Mouse (Mus musculus): ENCODE data around the gene Dmpk. TPM values are rescaled to one million over a fixed set of nuclear protein-coding genes. Genes with fewer than 3 reads are reported as not detected.

Dmpk gene
- polyA plus RNA-seq, 1 experiment from 2014 or later, result 10.2 TPM

DNA sequence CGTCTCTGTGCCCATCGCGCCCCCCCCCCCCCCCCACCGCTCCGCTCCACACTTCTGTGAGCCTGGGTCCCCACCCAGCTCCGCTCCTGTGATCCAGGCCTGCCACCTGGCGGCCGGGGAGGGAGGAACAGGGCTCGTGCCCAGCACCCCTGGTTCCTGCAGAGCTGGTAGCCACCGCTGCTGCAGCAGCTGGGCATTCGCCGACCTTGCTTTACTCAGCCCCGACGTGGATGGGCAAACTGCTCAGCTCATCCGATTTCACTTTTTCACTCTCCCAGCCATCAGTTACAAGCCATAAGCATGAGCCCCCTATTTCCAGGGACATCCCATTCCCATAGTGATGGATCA is 9.5 kb downstream of the Dmpk start:
- WGBS, result 0% methylated on average over 13 of the region's 15 CpGs
- Histone ChIP-seq H3K4me1 (replicated peaks) (peaks cover 68% of the 10 kb centered on the region), H3K36me3 (peaks cover 56% of the 10 kb centered on the region)

DNA sequence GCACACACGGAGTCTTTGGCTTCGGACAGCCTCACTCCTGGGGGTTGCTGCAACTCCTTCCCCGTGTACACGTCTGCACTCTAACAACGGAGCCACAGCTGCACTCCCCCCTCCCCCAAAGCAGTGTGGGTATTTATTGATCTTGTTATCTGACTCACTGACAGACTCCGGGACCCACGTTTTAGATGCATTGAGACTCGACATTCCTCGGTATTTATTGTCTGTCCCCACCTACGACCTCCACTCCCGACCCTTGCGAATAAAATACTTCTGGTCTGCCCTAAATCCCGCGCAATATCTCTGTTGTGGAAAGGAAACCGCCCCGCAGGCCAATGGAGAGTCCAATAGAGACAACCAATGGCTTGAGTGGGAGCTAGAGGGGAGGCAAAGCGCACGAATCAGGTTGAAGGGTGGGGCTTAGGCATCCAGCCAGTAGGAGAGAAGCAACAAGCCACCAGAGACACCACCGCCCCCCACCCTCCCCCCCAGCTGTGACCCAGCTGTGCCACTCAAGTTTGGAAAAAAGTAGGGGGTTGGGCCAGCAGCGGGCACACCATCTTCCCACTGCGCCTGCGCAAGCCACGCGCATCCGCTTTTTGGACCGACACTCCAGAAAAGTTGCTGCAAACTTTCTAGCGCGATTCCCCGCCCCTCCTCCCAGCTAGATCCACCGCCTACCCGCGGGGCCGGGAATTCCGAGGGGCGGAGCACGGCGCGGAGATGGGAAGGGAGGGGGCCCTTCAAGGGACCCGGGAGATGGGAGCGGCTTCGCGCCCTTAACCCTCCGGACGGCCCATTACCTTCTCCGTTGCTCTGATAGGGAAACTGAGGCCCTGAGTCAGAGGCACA is 10.1 kb downstream of the Dmpk start:
- Histone ChIP-seq H3K27me3 (ENCODE audit: insufficient read depth, poor library complexity, severe bottlenecking) (peaks cover 25% of the 10 kb centered on the region), H3K4me1 (replicated peaks) (peaks cover 68% of the 10 kb centered on the region), H3K36me3 (peaks cover 54% of the 10 kb centered on the region), H3K9me3 (no peaks in the 10 kb centered on the region), H3K4me3 (peak overlapping the region; percentile 79), H3K27ac (peak overlapping the region; percentile 98)
- DNase-seq (ENCODE audit: low spot score), result peak; percentile 99
- under 1% methylated on average over 45 of the region's 45 CpGs for whole genome bisulfite sequencing

More for the DNA sequence above, 9.5 kb downstream of the Dmpk start:
- Histone ChIP-seq H3K27me3 (ENCODE audit: insufficient read depth, poor library complexity, severe bottlenecking) (peaks cover 25% of the 10 kb centered on the region), H3K9me3 (no peaks in the 10 kb centered on the region), H3K4me3 (peak overlapping the region; percentile 79), H3K27ac (peak overlapping the region; percentile 98)
- peak; percentile 88 for DNase-seq (ENCODE audit: low spot score)

DNA sequence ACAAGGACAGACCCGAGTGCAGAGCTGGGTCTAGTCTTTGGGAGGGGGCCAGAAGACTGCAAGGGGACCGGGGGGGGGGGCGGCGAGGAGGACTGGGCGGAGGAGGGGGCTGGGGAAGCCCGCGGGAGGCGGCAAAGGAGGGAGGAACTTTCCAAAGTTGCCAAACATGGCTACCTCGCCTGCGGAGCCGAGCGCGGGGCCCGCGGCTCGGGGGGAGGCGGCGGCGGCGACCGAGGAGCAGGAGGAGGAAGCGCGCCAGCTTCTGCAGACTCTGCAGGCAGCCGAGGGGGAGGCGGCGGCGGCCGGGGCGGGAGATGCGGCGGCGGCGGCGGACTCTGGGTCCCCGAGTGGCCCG is 10.8 kb downstream of the Dmpk start, which contains the start of gene Six5:
TSS of gene Six5 (plus strand) at position 124 of the 355 bp plus-strand sequence.
- WGBS, result under 1% methylated on average over 30 of the region's 36 CpGs
- H3K4me3 ChIP-seq, result peak within 1 kb of the TSS; percentile 79
- H3K4me1 ChIP-seq (replicated peaks), result peaks cover 68% of the 10 kb centered on the region
- H3K27ac ChIP-seq, result peak within 1 kb of the TSS; percentile 98
- H3K27me3 ChIP-seq (ENCODE audit: insufficient read depth, poor library complexity, severe bottlenecking), result peaks cover 25% of the 10 kb centered on the region
- H3K9me3 ChIP-seq, result no peaks in the 10 kb centered on the region
- H3K36me3 ChIP-seq, result peaks cover 47% of the 10 kb centered on the region
- no peak for DNase-seq (ENCODE audit: low spot score)

DNA sequence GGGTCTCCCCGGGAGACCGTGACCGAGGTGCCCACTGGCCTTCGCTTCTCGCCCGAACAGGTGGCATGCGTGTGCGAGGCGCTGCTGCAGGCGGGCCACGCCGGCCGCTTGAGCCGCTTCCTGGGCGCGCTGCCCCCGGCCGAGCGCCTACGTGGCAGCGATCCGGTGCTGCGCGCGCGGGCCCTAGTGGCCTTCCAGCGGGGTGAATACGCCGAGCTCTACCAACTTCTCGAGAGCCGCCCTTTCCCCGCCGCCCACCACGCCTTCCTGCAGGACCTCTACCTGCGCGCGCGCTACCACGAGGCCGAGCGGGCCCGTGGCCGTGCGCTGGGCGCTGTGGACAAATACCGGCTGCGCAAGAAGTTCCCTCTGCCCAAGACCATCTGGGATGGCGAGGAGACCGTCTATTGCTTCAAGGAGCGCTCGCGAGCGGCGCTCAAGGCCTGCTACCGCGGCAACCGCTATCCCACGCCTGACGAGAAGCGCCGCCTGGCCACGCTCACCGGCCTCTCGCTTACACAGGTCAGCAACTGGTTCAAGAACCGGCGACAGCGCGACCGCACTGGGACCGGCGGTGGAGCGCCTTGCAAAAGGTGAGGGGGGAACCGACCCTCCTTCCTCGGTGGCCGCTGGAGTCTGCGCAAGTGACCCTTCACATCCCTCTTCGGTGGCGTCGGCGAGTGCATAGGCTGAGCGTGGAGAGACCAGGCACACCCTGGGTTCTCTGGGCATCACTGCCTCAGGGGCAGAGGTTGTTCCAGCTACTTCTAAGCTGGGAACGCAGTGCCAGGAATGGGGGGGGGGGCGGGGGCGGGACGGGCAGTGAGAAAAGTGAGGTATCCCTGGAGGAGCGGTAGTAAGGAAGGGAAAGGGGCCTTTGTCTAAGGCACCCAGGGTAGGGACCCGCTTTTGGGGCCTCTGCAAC is 11.4 kb downstream of the Dmpk start:
- WGBS, result under 1% methylated on average over 87 of the region's 87 CpGs
- Histone ChIP-seq H3K27ac (peak overlapping the region; percentile 98), H3K4me1 (replicated peaks) (peaks cover 68% of the 10 kb centered on the region), H3K9me3 (no peaks in the 10 kb centered on the region), H3K36me3 (peaks cover 41% of the 10 kb centered on the region), H3K27me3 (ENCODE audit: insufficient read depth, poor library complexity, severe bottlenecking) (peaks cover 24% of the 10 kb centered on the region), H3K4me3 (peak overlapping the region; percentile 79)
- peak; percentile 69 for DNase-seq (ENCODE audit: low spot score)

DNA sequence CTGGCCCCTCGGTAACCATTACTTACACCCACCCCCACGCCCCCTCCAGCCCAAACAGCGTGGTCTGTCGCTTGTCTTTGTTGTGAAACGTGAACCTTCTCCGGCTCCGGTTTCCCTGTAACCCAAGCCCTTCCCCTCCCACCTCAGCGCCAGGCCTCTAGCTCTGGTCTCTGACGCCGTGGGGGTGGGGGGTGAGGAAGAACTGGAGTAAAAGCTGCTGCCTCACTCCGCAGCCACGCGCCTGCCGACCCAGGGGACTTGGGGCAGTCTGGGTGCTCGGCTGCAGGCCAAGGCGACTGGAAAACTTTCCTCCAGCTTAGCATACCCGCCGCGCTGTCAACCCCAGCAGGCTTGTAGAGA is 12.1 kb downstream of the Dmpk start:
- DNase-seq (ENCODE audit: low spot score), result peak; percentile 83
- Histone ChIP-seq H3K9me3 (no peaks in the 10 kb centered on the region), H3K4me3 (peak overlapping the region; percentile 79), H3K36me3 (peaks cover 34% of the 10 kb centered on the region), H3K27ac (peak overlapping the region; percentile 98), H3K27me3 (ENCODE audit: insufficient read depth, poor library complexity, severe bottlenecking) (peaks cover 18% of the 10 kb centered on the region), H3K4me1 (replicated peaks) (peaks cover 68% of the 10 kb centered on the region)
- WGBS, result under 1% methylated on average over 19 of the region's 19 CpGs

DNA sequence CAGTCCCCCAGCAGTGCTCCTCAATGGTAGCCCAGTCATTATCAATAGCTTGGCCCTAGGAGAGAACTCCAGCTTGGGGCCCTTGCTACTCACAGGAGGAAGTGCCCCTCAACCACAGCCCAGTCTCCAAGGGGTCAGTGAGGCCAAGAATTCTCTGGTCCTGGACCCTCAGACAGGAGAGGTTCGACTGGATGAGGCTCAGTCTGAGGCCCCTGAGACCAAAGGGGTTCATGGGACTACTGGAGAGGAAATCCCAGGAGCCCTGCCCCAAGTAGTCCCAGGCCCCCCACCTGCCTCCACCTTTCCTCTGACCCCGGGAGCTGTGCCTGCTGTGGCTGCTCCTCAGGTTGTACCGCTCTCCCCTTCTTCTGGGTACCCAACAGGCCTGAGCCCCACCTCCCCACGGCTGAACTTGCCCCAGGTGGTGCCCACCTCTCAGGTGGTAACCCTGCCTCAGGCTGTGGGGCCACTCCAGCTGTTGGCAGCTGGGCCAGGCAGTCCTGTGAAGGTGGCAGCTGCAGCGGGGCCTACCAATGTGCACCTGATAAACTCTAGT is 12.8 kb downstream of the Dmpk start:
- Histone ChIP-seq H3K36me3 (peaks cover 27% of the 10 kb centered on the region), H3K27me3 (ENCODE audit: insufficient read depth, poor library complexity, severe bottlenecking) (peaks cover 10% of the 10 kb centered on the region), H3K9me3 (no peaks in the 10 kb centered on the region), H3K4me1 (replicated peaks) (peaks cover 66% of the 10 kb centered on the region), H3K27ac (peak overlapping the region; percentile 98), H3K4me3 (peak overlapping the region; percentile 79)
- DNase-seq (ENCODE audit: low spot score), result no peak
- WGBS, result 54% methylated on average over 5 of the region's 5 CpGs

DNA sequence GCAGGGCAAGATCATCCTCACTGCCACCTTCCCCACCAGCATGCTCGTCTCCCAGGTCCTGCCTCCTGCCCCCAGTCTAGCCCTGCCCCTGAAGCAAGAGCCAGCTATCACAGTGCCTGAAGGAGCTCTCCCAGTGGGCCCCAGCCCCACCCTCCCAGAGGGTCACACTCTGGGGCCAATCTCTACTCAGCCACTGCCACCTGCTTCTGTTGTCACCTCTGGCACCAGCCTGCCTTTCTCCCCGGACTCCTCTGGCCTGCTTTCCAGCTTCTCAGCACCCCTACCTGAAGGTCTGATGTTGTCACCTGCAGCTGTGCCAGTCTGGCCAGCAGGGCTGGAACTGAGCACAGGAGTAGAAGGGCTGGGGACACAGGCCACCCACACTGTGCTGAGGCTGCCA is 13.6 kb downstream of the Dmpk start:
- H3K27me3 ChIP-seq (ENCODE audit: insufficient read depth, poor library complexity, severe bottlenecking), result peaks cover 3% of the 10 kb centered on the region
- peaks cover 59% of the 10 kb centered on the region for H3K4me1 ChIP-seq (replicated peaks)
- WGBS, result 75% methylated on average over 2 of the region's 2 CpGs
- H3K9me3 ChIP-seq, result no peaks in the 10 kb centered on the region
- no peak for DNase-seq (ENCODE audit: low spot score)
- peaks cover 21% of the 10 kb centered on the region for H3K36me3 ChIP-seq
- H3K27ac ChIP-seq, result no peak overlapping the region
- H3K4me3 ChIP-seq, result peak overlapping the region; percentile 79

DNA sequence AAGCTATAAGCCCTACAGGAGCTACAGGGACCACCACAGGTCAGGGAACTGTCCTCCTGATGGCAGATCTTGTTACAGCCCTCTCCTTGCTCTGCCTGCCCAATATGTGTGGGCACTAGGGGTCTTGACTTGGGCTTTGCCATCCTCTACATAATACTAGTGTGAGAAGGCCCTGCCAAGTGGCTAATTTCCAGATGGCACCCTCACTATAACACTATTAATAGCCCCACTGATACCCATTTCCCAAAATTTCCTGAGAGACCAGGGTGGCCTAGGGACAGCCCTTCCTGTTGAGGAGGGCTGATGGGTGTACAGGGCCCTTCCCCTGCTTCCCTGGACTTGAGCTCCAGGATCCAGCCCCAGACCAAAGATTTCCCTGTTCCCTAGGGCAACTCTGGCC is 14.2 kb downstream of the Dmpk start:
- Histone ChIP-seq H3K4me1 (replicated peaks) (peaks cover 52% of the 10 kb centered on the region), H3K27me3 (ENCODE audit: insufficient read depth, poor library complexity, severe bottlenecking) (no peaks in the 10 kb centered on the region), H3K4me3 (no peak overlapping the region), H3K27ac (no peak overlapping the region), H3K36me3 (peaks cover 21% of the 10 kb centered on the region), H3K9me3 (no peaks in the 10 kb centered on the region)
- DNase-seq (ENCODE audit: low spot score), result no peak

DNA sequence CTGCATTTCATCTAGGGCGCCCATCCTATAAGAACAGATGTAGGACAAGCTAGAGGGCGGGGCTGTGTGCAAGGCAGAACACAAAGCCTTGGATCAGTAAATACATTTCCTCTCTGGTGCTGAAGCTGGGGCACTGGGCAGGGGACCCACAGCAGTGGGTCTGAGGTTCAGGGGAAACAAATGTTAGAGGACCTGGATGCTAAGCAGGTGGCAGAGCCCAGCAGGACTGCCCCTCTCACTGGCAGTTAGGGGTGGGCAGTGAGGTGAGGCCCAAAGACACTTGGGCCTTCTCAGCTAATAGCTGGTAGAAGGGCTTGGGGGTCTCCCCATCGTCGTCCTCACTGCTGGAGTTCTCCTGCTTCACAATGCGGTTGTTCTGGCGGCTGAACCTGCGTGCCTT is 15.2 kb downstream of the Dmpk start:
- Histone ChIP-seq H3K4me1 (replicated peaks) (peaks cover 43% of the 10 kb centered on the region), H3K9me3 (no peaks in the 10 kb centered on the region), H3K27ac (no peak overlapping the region), H3K4me3 (no peak overlapping the region), H3K27me3 (ENCODE audit: insufficient read depth, poor library complexity, severe bottlenecking) (no peaks in the 10 kb centered on the region), H3K36me3 (peaks cover 21% of the 10 kb centered on the region)
- DNase-seq (ENCODE audit: low spot score), result no peak
- WGBS, result 60% methylated on average over 7 of the region's 7 CpGs

DNA sequence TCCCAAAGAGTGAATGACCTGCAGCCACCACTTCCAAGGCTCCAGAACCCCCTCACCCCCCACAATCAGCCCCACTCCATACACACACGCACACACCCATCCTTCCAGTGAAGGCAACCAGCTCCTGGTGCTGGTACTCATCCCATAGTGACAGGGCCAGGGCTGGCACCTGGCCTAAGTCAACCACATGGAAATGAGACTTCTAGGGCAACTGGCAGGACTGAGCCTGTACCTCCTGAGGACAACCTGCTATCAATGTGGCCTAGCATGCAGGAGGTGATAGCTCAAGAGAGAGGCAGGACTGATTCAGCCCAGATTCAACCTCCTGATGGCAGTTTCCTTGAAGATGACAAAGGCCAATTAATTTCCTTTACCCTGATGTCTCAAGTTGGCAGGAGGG is 16.6 kb downstream of the Dmpk start:
- Histone ChIP-seq H3K27ac (no peak overlapping the region), H3K36me3 (peaks cover 21% of the 10 kb centered on the region), H3K9me3 (no peaks in the 10 kb centered on the region), H3K27me3 (ENCODE audit: insufficient read depth, poor library complexity, severe bottlenecking) (no peaks in the 10 kb centered on the region), H3K4me1 (replicated peaks) (peaks cover 29% of the 10 kb centered on the region), H3K4me3 (no peak overlapping the region)
- DNase-seq (ENCODE audit: low spot score), result no peak
- WGBS, result 90% methylated on average over 1 of the region's 1 CpGs

DNA sequence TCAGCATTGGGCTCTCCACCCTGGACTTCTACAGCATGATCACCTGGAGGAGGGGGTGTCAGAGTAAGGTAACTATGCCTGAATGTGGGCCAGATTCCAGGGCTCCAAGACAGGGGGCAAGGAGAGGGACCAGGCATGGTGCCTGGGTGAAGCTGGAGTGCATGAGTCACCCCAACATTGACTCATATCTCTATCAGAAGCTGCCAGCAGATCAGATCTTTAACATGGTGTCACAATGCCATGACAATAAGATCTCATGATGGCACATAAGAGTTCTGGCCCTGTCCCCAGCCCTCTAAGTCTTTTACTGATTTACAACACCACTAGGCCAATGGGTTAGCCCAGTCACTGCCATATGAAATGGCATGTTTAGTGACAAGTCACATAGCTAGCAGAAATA is 20.1 kb downstream of the Dmpk start:
- DNase-seq (ENCODE audit: low spot score), result no peak
- no peak overlapping the region for H3K27ac ChIP-seq
- H3K4me3 ChIP-seq, result no peak overlapping the region
- no peaks in the 10 kb centered on the region for H3K9me3 ChIP-seq
- no peaks in the 10 kb centered on the region for H3K27me3 ChIP-seq (ENCODE audit: insufficient read depth, poor library complexity, severe bottlenecking)
- no peaks in the 10 kb centered on the region for H3K36me3 ChIP-seq
- 0 out of 2 replicates have a peak, but pooled peaks cover 2% of the 10 kb centered on the region for H3K4me1 ChIP-seq (replicated peaks)

DNA sequence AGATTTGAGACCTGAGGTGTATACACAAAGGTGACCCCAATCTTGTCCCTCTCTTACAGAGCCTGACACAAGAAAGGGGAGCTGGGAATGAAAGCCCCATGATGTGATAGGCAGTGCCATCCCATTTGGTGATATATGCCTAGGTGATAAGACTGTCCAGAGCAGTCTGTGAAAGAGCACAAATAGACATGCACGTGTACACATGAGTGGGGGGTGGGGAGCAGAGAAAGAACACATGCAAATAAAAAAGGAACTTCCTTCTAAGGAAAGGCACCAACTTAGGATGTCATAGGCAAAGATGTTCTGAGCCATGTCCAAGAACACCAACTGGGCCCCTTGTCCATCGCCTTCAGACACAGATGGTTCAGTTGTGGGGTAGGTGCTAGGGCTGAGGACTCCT is 20.8 kb downstream of the Dmpk start:
- no peaks in the 10 kb centered on the region for H3K27me3 ChIP-seq (ENCODE audit: insufficient read depth, poor library complexity, severe bottlenecking)
- no peaks in the 10 kb centered on the region for H3K9me3 ChIP-seq
- H3K36me3 ChIP-seq, result no peaks in the 10 kb centered on the region
- no peak for DNase-seq (ENCODE audit: low spot score)
- no peak overlapping the region for H3K27ac ChIP-seq
- H3K4me3 ChIP-seq, result no peak overlapping the region
- H3K4me1 ChIP-seq (replicated peaks), result no peaks in the 10 kb centered on the region
- 83% methylated on average over 2 of the region's 2 CpGs for WGBS

DNA sequence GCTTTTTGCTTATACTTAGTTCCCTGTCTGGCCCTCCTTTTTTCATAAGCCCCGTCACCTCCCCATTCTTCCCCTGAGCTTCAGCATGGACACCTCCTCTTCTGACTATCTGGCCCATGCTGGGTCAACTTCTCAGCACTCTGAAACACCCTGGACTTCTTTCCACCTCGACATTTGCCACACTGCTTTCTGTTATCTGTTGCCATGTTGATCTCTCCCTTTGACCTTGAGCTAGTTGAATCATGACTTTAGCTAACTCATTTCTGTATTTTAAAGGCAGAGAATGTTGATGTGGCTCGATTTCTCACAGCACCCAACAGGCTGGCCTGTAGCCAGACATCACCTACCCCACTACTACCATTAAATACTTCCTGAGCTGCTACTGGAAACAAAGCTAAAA is 23.8 kb downstream of the Dmpk start:
- Histone ChIP-seq H3K9me3 (no peaks in the 10 kb centered on the region), H3K4me3 (no peak overlapping the region), H3K27ac (no peak overlapping the region), H3K4me1 (replicated peaks) (no peaks in the 10 kb centered on the region), H3K36me3 (no peaks in the 10 kb centered on the region), H3K27me3 (ENCODE audit: insufficient read depth, poor library complexity, severe bottlenecking) (no peaks in the 10 kb centered on the region)
- 59% methylated on average over 3 of the region's 3 CpGs for WGBS
- no peak for DNase-seq (ENCODE audit: low spot score)

Data from hindbrain, embryonic 10.5 days (tissue).